Mouse (Mus musculus): ENCODE results near the gene Fga.

- TF ChIP-seq GATA1 (IDR thresholded peaks at IDR 0.05; ENCODE audit: borderline replicate concordance, low read length) (no peak), CTCF (IDR thresholded peaks at IDR 0.05; ENCODE audit: low read depth, low read length) (no peak)
These were observed 29.2 kb upstream of the Fga start for GRCm38 (mm10) chr3:82996656-82997055.
